Mouse (Mus musculus) adrenal gland, postnatal 25 days (tissue): Measurements from ENCODE around the gene Trim3. TPM values are rescaled to one million over a fixed set of nuclear protein-coding genes. Genes with fewer than 3 reads are reported as not detected.
A peak's percentile ranks its signal among the peaks of the same experiment; 100 is the strongest.

ENCODE experiments used
- DNase-seq: peaks from one replicate; pipeline ENCODE4 v3.0.0; 2021; ENCODE audit warnings: mixed read lengths
- total RNA-seq: library from RNA; stranded (reverse); gene quantifications from 2 replicates; pipeline ENCODE4 v1.2.3, GENCODE M21; 2021

The Trim3 gene
- total RNA-seq, 1 experiment from 2014 or later: 34.9 TPM

DNA sequence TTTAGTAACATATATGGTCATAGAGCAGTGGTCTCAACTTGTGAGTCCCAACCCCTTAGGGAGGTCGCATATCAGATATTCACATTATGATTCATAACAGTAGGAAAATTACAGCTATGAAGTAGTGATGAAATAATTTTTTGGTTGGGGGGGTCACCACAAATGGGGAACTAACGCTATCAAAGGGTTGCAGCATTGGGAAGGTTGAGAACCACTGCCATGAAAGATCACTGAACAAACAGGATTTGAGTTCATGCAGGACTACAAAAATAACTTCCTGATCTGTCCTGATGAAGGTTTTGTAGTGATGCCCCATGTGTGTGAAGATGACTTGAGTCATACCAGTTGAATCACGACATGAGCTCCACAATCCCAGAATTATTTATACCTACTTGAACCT lies 24.9 kb downstream of the Trim3 start:
- DNase-seq: no peak

DNA sequence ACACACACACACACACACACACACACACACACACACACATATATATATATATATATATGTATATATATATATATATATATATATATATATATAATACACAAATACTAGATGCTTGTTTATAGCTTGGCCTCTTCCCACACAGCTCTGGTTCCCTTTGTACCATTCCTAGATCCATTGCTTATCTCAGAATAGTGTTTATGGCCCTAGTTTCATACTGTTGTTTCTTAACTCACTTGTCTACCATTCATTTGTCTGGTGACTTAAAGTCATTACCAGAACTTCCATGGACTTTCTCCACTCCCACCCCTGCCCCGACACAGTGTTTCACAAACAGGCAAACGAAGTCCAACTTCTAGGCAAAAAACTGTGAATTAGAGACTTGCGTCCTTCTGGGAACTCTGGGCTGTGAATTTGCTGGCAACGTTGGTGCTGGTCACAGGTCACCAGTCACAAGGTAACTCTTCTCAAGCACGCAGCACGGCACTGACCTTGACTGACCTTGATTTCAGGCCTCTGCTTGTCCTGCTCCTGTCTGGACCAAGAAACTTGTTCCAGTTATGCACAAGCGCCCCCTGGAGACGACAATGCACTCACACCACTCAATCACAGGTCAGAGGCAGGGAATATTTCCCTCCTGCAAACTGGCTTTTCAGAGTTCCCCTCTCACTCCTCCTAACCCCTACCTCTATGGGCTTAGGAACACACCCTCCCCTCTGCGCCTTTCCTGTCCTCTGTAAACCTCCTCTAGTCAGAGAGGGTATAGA lies 30.3 kb downstream of the Trim3 start:
- DNase-seq: peak; percentile 74

DNA sequence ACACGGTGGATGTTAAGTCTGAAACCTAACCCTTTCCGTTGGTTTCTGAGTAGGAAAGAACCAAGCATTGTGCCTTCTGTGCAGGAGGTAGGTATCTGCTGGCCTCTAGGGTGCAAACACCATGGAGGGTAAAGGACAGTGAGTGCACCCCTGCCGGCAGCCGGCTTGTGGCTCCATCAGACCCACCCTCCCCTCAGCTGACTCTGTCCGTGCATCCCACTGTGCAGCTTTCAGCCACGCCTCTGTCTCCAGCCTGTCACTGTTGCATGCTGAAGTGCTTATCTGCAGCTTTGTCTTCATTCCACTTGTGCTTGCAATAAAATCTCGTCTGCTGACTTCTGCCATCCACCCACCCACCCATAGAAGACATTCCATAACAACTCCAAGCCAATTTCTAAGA lies 43.3 kb downstream of the Trim3 start:
- no peak for DNase-seq

DNA sequence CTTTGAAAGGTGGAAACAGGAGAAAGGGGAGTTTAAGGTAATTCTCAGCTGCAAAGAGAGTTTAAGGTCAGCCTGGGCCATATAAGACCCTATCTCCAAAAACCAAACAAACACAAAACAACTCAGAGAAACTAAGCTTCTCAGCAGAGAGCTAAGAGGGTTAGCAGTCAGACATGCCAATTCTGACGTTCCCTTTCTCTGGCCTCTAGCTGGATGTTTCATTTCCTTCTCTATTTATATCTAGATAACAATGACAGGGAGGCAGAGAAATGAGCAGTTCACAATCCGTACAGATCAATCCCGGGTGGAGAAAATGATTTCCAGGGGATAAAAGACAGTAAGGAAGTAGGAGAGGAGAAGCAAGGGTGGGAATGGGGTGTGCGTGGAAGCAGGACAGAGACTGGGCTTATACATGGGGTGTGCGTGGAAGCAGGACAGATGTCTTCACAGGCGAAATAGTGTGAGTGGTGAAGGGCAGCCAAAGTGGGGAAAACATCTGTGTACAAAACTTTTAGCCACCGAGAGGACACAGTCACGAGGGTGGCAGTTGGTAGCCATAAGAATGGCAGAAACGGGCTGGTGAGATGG lies 45.0 kb downstream of the Trim3 start:
- no peak for DNase-seq

DNA sequence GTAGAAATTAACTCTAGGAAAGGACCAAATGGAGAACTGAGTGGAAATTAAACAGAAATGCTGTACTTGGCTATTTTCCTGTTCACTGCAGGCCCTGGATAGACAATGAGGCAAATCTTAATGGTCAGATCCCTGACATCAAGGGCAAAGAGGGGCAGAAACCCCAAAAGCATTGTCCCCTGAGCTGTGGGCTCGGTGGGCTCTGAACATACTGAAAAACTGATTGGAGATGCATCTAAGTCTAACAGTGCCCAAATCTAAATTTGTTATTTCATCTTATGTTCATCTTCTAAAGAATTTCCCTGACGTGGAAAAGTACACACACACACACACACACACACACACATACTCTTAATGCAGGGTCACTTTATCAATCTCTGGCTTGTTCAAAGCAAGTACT lies 51.4 kb downstream of the Trim3 start:
- DNase-seq: no peak

DNA sequence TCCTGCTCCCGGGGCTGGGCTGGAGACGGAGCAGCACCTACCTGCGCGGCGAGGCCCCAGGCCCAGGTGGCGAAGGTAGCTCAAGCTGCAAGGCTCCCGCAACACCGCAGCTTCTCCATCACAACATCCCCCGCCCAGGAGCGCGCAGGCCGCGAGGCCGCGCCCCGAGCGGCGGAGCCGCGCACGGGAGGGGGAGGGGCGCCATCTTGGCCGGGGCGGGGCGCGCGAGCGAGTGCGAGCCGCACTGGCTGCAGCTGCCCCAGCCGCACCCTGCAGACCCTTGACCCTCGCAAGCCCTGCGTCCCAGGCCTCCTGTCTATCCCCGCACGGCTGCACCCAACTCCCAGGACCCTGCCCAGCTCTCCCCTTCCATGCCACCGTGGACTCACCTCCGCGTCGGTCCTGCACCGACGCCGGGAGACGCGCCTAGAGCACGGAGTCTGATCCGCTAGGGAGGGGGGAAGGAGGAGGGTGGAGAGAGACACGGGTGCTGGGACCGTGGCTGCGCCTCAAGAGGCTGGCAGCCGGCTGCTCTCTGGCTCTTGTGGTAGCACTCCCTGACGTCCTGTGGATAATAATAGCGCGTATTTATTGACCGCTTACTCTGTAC lies 52.2 kb downstream of the Trim3 start, which contains the start of gene Apbb1:
TSS of gene Apbb1 (minus strand) at position 560 of the 610 bp plus-strand sequence.
- DNase-seq: peak; percentile 79

DNA sequence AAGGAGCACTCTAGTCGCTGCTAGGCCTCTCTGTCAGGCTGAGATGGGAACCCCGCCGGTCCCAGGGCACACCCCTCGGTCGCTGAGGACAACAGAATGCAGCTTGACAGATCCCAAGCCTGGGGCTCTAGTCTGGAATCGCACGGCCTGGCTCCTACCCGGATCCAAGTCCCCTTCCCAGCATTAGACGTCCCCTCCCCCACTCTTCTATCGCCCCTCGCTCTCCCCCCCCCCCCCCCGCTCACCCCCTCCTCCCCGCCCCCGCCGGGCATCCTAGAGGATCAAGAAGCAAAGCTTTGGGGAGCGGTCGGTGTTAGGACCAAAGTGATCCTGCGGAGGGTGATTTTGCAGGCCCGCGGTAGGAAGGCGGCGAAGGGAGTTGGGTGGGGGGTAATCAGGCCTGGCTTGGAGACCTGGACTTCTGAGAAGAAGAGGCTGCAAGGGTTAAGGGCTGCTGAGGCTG lies 52.7 kb downstream of the Trim3 start:
- DNase-seq: no peak

DNA sequence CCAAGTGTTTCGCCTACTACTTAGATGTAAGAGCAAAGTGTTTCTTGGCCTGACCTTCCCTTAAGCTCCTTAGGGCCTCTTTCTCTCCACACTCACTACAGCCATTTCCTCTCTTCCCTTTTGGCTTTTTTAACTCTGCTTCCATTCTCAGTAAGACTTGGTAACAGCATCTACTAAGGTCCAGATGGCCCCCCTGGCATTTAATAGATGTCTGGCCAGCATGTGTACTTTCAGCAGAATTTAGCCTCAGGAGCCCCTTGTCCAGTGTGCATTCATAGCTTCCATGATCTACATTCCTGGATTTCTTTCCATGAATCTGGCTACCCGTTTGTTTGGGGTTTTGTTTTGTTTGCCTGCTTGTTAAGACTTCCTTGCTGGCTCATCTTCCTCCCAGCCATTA lies 54.9 kb downstream of the Trim3 start:
- DNase-seq: no peak

DNA sequence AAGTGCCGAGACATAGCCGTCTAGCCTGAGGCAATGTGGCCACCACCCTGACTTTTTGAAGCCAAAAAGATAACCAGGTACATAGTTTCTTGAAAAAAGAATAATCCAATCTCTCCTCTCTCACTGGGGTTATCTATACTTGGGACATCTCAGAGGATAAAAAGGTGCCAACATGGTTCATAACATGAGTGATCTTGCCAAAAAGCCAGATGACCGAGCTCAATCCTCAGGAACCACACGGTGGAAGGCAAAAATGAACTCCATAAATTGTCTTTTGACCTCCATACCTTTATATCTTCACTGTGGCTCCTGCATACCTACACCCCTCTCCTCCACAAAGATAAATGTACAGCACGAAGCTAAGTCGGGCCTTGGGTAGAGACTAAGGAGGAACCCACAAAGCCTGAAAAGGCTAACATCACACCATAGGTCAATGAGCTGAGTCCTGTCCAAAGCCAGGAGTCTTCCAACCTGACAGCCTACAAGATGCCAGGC lies 55.9 kb downstream of the Trim3 start:
- DNase-seq: no peak

DNA sequence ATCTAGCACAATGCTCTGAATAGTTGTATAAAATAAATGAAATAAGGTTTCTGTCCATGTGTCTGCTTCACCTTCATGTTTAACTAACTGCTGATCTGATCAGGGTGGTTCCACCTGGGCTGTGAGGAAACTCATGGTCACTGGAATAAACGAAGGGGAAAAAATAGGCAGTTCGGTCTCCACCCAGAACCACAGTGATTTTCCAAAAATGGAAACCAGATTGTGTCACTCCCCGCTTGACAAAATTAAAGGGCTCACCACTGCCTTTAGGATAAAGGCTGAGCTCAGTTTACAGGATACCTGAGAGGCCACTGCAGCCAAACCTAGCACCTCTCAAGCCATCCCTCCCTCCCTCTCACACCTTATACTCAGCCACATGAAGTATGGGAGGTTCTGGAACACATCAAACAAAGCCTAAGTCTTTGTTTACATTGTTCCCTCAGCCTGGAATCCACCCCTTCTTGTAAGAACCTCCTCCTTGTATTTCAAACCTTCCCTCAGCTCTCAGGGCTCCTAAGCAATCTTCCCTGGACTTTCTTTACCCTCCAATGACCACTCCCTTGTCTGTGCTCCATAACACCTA lies 57.1 kb downstream of the Trim3 start:
- DNase-seq: no peak

DNA sequence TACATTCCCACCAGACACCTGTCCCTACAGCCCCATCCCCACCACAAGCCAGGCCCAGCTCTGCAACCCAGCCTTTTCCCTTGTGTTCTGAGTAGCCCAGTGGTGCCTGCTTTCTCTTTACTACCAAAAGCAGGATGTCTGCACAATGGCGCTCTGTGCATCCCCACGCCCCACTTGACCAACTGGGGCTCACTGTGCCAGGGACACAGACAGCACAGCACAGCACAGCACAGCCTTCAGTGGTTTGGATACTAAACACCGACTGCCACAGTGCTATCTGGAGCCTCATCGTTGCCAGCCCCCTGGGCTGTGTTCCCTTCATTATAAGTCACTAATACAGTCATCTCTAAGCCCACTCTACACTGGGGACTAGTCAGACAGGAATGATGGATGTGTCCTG lies 58.8 kb downstream of the Trim3 start:
- no peak for DNase-seq

DNA sequence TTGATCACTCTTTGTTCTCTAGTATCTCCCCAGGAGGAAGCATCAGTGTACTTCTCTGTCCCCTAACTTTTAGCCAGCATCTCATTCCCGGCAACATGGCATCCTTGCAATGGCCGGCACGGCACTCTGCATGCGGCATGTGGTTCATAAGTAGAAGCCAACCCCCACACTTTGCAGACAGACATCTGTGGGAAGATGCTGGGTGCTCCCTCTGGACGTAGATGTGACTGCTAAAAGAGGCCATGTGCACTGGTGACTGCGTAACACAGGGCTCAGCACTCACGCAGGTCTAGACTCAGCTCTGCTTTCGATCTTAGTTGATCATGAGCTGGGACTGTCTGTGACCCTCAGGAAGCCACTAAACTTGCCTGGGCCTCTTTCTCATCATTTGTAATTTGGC lies 60.4 kb downstream of the Trim3 start:
- no peak for DNase-seq

DNA sequence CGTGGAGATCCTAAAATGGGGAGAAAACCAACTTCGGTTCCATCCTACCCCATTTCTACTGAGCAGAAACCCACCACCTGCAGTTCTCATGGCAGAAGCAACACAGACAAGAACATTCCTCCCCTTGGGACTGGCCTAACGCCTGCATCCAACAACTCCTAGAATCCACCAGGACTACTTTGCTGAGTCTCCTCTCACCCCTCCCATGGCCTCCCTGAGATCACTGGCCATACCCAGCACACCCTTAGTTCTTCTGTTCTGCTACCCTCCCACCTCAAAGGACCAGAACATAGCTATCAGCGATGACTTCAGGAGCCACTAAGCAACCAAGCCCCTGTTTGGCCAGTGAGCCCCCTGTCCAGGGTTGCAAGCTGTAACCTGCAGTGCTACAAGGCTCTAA lies 62.6 kb downstream of the Trim3 start:
- DNase-seq: no peak

DNA sequence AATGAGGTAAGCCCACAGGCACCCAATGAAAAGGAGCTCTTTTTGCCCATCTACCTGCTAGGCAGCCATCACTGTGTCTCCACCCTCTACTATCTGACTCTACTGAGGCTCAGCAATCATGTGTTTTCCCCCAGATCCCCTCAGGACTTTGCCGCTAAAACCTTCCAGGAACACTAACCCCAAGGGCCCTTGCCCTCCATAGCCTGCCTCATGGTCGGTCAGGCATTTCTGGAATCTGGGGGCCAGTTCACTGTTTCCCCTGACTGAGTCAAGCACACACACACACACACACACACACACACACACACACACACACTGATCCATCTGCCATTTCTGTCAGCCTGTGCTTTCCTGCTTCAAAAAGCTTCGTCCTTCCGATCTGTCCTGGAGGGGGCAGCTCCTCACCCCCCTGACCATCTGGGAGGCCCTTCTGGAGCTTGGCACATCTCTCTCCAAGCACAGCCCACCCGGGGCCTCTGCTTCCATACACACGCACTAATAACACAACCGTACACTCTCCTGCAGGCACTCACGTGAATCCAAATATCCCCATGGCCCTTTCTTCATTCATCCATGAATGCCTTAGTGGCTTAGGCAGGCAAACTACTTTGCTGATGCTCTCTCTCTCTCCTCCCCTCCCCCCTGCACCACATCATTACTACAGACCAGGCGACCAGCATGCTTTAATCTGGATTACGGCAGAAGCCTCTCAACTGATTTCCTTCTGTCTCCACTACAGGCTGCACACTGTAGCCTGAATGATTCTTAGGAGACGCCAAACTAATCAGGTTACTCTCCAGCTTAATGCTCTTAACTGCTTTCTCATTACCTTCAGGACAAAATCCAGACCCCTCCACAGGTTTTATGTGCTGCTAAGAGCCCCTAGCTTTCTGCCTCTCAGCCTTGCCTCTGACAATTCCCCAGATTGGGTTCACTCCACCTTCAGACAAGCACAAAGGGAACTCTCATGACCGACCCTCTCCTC lies 63.6 kb downstream of the Trim3 start:
- no peak for DNase-seq

DNA sequence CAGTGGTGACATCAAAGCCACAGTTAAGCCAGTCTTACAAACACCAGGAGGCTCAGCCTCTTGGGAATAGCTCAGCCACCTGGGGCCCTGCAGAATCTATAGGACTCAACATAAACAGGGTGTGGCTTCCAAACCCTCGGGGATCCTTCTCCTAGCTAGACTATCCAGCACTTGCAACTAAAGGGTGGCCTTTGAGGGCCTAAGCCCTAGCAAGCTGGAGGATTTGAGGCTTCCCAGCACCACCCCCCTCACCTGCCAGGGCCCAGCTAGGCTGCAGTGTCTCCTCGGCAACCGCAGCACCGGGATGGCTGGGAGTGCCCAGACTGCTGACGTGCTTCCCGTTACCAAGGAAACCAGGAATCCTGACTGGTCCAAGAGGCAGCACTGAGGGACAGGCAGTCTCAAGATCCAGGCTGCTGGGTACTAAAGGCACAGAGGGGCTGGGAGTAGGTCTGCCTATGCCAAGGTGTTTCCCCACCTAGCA lies 64.3 kb downstream of the Trim3 start:
- peak; percentile 42 for DNase-seq

DNA sequence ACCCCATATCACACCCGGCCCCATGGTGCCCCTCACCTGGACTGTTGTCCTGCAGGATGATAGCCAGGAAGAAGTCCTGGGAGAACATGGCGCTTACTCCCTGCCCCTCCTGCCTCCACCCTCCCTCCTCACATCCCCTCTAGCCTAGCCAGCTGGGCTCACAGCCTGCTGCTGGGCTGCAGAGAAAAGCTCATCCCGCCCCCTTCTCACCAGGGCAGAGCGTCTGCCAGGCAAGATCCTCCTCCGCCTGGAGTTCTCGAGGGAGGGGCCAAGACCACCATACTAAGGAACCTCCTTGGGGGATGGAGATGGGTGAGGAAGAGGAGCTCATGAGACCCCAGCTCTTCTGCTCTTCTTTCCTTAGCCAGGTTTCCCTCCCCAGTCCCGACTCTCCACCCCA lies 64.8 kb downstream of the Trim3 start:
- DNase-seq: no peak

DNA sequence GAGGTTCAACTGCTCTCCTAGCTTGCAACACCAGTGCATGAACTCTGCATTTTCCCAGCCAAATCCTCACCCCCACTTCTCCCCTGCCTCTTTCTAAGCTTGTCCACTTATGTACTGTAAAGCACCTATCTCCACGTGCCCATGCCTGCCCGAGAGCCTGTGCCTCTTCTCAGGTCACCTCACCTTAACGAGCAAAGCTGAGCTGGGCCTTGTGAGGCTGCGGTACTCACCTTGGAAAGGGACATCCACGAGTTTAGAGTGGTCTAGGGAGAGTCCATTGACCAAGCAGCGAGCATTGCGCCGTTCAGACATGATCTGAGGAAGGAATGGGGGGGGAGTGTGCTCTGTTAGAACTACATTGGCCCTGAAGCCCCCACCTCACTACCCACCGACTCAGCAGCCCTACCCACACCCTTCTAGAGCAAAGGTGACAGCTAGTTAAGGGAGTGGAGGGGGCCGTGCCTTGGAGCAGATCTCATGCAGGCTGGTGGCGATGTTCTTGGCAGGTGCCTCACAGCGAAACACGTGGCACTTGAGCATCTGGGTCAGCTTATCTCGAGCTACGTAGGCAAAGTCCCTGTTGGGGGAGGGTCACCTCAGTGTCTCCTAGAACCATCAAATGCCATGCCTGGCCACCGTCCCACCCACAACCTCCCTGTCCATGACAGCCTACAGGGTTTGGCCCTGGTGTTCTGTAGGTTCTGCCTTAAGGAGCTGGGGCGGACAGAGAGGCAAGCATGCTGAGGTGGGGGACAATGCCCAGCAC lies 68.1 kb downstream of the Trim3 start:
- DNase-seq: no peak

DNA sequence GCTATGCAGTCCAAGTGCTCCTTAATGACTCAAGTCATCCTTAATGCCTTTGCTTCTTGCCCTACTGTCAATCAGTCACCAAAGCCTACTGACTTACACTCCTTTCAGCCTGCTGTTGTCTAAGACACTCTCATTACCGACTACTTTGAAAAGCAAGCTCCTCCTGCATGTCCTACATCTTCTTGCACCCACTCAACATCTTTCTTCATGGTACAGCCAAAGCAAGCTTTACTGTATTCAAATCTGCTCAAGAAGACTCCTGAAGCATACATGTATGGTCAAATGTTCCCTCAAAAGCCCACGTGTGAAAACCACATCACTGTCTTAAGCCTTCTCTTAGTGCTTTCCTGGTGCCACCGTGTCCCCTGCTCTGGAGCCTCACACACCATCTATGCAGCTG lies 70.0 kb downstream of the Trim3 start:
- no peak for DNase-seq

DNA sequence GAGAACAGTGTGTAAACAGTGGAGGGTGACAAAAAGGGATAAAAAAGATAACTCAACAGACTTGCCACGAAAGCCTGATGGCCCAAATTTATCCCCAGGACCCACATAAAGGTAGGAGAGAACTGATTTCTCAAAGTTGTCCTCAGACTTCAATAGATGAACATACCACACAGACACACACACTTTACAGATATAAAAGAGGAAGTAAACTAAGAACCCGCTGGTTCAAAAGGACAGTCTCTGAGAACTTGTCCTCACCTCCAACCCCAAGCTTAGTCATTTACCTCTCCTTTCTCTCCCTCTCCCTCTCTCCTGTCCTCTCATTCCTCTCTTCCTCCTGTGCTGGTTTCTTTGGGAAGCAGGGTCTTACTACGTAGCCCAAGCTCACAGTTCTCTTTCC lies 71.1 kb downstream of the Trim3 start:
- no peak for DNase-seq

DNA sequence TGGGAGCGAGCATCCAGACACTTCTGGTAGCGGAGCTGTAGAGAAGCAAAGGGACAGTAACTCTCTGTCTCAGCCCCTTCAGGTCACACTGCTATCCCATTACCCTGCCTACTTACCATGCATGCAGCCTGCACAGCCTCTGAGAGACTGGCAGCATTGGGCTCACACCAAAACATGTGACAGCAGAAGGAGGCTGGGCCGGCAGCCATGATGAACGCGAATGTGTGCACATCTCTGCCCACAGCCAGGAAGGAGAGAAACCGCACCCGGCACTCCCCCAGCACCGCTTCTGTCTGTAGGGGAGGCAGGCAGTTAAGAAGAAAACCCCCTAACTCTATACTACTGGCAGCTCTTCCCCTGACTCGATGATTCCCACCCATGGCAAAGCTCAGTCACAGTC lies 74.4 kb downstream of the Trim3 start:
- DNase-seq: no peak

DNA sequence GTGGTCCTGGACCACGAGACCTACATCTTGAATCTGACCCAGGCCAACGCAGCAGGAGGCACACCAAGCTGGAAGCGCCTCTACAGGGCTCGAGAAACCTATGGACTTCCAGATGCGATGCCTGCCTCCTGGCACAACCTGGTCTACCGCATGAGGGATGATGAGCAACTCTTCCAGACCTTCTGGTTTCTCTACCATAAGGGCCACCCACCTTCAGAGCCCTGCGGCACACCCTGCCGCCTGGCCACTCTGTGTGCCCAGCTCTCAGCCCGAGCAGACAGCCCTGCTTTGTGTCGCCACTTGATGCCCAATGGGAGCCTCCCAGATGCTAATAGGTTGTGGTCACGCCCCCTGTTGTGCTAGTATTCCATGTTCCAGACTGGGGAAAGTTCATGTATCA lies 75.7 kb downstream of the Trim3 start:
- DNase-seq: no peak
